Mouse (Mus musculus) MEL (cell line): ENCODE results near the gene Aldoart2. TPM values are rescaled to one million over a fixed set of nuclear protein-coding genes. Genes with fewer than 3 reads are reported as not detected.
A peak's percentile ranks its signal among the peaks of the same experiment; 100 is the strongest.

Source experiments
- DNase-seq: peaks from one replicate; pipeline ENCODE4 v3.0.0; 2011; ENCODE audit warnings: low read depth, low spot score
- H3K27ac ChIP-seq: 2 replicates; pipeline ENCODE4 v1.5.1; 2012; ENCODE audit warnings: low read depth, mild to moderate bottlenecking, control low read depth, low read length, moderate library complexity; ENCODE audit not compliant: control insufficient read depth
- H3K27me3 ChIP-seq, 2 experiments: fragments of 150-350 bp in 1 of 2; sonication (generic) in 1 of 2; 2 replicates each; pipeline ENCODE4 v1.6.1; 2012; ENCODE audit warnings: low read length in 2 of 2, mild to moderate bottlenecking in 2 of 2, improper control_type of control experiment in 1 of 2, moderate library complexity in 1 of 2; ENCODE audit not compliant: insufficient read depth in 2 of 2, control insufficient read depth in 1 of 2
- H3K36me3 ChIP-seq, 2 experiments: 2 replicates each; pipeline ENCODE4 v1.6.1; 2012 to 2014; ENCODE audit warnings: low read length in 2 of 2, improper control_type of control experiment in 1 of 2, inconsistent platforms in 1 of 2, mild to moderate bottlenecking in 1 of 2; ENCODE audit not compliant: insufficient read depth in 2 of 2, control insufficient read depth in 1 of 2
- H3K4me1 ChIP-seq, 2 experiments: fragments of 150-350 bp in 1 of 2; sonication (generic) in 1 of 2; 2 replicates each; pipeline ENCODE4 v1.6.1; 2012; ENCODE audit warnings: low read length in 2 of 2, improper control_type of control experiment in 1 of 2, mild to moderate bottlenecking in 1 of 2; ENCODE audit not compliant: insufficient read depth in 2 of 2, control insufficient read depth in 1 of 2
- H3K4me3 ChIP-seq, 2 experiments: fragments of 150-350 bp in 1 of 2; sonication (generic) in 1 of 2; 2 replicates each; pipeline ENCODE4 v1.5.1; 2012; ENCODE audit warnings: low read depth in 2 of 2, low read length in 2 of 2, mild to moderate bottlenecking in 2 of 2, moderate library complexity in 2 of 2, control low read depth in 1 of 2, improper control_type of control experiment in 1 of 2; ENCODE audit not compliant: control insufficient read depth in 1 of 2, insufficient read depth in 1 of 2
- H3K79me2 ChIP-seq: 2 replicates; pipeline ENCODE4 v1.6.1; 2012; ENCODE audit warnings: mild to moderate bottlenecking, low read length, moderate library complexity; ENCODE audit not compliant: control insufficient read depth, poor library complexity, insufficient read depth
- H3K9ac ChIP-seq: 2 replicates; pipeline ENCODE4 v1.6.1; 2012; ENCODE audit warnings: low read depth, mild to moderate bottlenecking, control low read depth, low read length, moderate library complexity; ENCODE audit not compliant: control insufficient read depth, poor library complexity, severe bottlenecking
- H3K9me3 ChIP-seq: fragments of 150-350 bp; sonication (generic); replicated peaks from 2 replicates; pipeline ENCODE4 v1.6.1; 2012; ENCODE audit warnings: mild to moderate bottlenecking, low read length, improper control_type of control experiment, moderate library complexity; ENCODE audit not compliant: insufficient read depth
- BHLHE40 ChIP-seq: IDR thresholded peaks from 2 replicates; pipeline ENCODE4 v1.6.1; 2012; ENCODE audit warnings: low read depth, mild to moderate bottlenecking, inconsistent platforms, low read length, improper control_type of control experiment, borderline replicate concordance
- CHD1 ChIP-seq: IDR thresholded peaks from 2 replicates; pipeline ENCODE4 v1.6.1; 2012; ENCODE audit warnings: low read depth, mild to moderate bottlenecking, inconsistent platforms, low read length, improper control_type of control experiment
- CHD2 ChIP-seq: IDR thresholded peaks from 2 replicates; pipeline ENCODE4 v1.6.1; 2011; ENCODE audit warnings: low read length, improper control_type of control experiment
- CTCF ChIP-seq, 3 experiments: IDR thresholded peaks in 2 of 3; conservative IDR thresholded peaks in 1 of 3; 2 replicates each; pipeline ENCODE4 v1.5.1; 2011 to 2012; ENCODE audit warnings: low read length in 3 of 3, low read depth in 2 of 3, mild to moderate bottlenecking in 2 of 3, improper control_type of control experiment in 1 of 3, inconsistent platforms in 1 of 3, mixed read lengths in 1 of 3, moderate library complexity in 1 of 3; ENCODE audit not compliant: control insufficient read depth in 1 of 3, insufficient read depth in 1 of 3, poor library complexity in 1 of 3, severe bottlenecking in 1 of 3
- E2F4 ChIP-seq: IDR thresholded peaks from 2 replicates; pipeline ENCODE4 v1.6.1; 2011; ENCODE audit warnings: low read depth, low read length, improper control_type of control experiment, borderline replicate concordance
- ELF1 ChIP-seq: IDR thresholded peaks from 2 replicates; pipeline ENCODE4 v1.6.1; 2014; ENCODE audit warnings: low read depth, mild to moderate bottlenecking, inconsistent platforms, low read length, improper control_type of control experiment, moderate library complexity
- EP300 ChIP-seq, 2 experiments: IDR thresholded peaks; 2 replicates each; pipeline ENCODE4 v1.6.1; 2011; ENCODE audit warnings: improper control_type of control experiment in 2 of 2, low read length in 2 of 2, low read depth in 1 of 2, mild to moderate bottlenecking in 1 of 2
- ETS1 ChIP-seq: IDR thresholded peaks from 2 replicates; pipeline ENCODE4 v1.6.1; 2012; ENCODE audit warnings: low read depth, mild to moderate bottlenecking, inconsistent platforms, low read length, improper control_type of control experiment, moderate library complexity
- GABPA ChIP-seq: IDR thresholded peaks from 2 replicates; pipeline ENCODE4 v1.6.1; 2012; ENCODE audit warnings: low read depth, mild to moderate bottlenecking, inconsistent platforms, low read length, improper control_type of control experiment, moderate library complexity
- GATA1 ChIP-seq: IDR thresholded peaks from 2 replicates; pipeline ENCODE4 v1.6.1; 2011; ENCODE audit warnings: low read depth, low read length, improper control_type of control experiment
- HCFC1 ChIP-seq: IDR thresholded peaks from 2 replicates; pipeline ENCODE4 v1.6.1; 2012; ENCODE audit warnings: low read depth, mild to moderate bottlenecking, inconsistent platforms, low read length, improper control_type of control experiment, moderate library complexity
- JUND ChIP-seq: IDR thresholded peaks from 2 replicates; pipeline ENCODE4 v1.6.1; 2011; ENCODE audit warnings: low read depth, mild to moderate bottlenecking, improper control_type of control experiment, low read length
- KAT2A ChIP-seq: conservative IDR thresholded peaks from 2 replicates; pipeline ENCODE4 v1.6.1; 2012; ENCODE audit warnings: low read depth, low read length, improper control_type of control experiment, inconsistent platforms
- MAFK ChIP-seq: IDR thresholded peaks from 2 replicates; pipeline ENCODE4 v1.6.1; 2011; ENCODE audit warnings: low read depth, mild to moderate bottlenecking, low read length, improper control_type of control experiment, borderline replicate concordance
- MAX ChIP-seq: IDR thresholded peaks from 2 replicates; pipeline ENCODE4 v1.6.1; 2011; ENCODE audit warnings: low read length, improper control_type of control experiment
- MAZ ChIP-seq: IDR thresholded peaks from 2 replicates; pipeline ENCODE4 v1.6.1; 2012; ENCODE audit warnings: low read depth, mild to moderate bottlenecking, inconsistent platforms, low read length, improper control_type of control experiment
- MEF2A ChIP-seq: IDR thresholded peaks from 2 replicates; pipeline ENCODE4 v1.6.1; 2014; ENCODE audit warnings: low read depth, mild to moderate bottlenecking, inconsistent platforms, low read length, improper control_type of control experiment; ENCODE audit not compliant: poor library complexity, insufficient replicate concordance, severe bottlenecking; ENCODE audit errors: extremely low read depth
- MXI1 ChIP-seq: IDR thresholded peaks from 2 replicates; pipeline ENCODE4 v1.6.1; 2011; ENCODE audit warnings: mild to moderate bottlenecking, low read depth, low read length, improper control_type of control experiment
- MYB ChIP-seq: IDR thresholded peaks from 2 replicates; pipeline ENCODE4 v1.6.1; 2011; ENCODE audit warnings: mild to moderate bottlenecking, low read depth, low read length, improper control_type of control experiment
- MYC ChIP-seq: IDR thresholded peaks from 2 replicates; pipeline ENCODE4 v1.6.1; 2011; ENCODE audit warnings: low read depth, mild to moderate bottlenecking, low read length, improper control_type of control experiment, moderate library complexity
- NRF1 ChIP-seq: IDR thresholded peaks from 2 replicates; pipeline ENCODE4 v1.6.1; 2014; ENCODE audit warnings: low read depth, mild to moderate bottlenecking, inconsistent platforms, low read length, improper control_type of control experiment, moderate library complexity; ENCODE audit not compliant: poor library complexity, insufficient read depth, severe bottlenecking
- POLR2A ChIP-seq, 2 experiments: IDR thresholded peaks; 2 replicates each; pipeline ENCODE4 v1.6.1; 2011 to 2012; ENCODE audit warnings: low read length in 2 of 2, mild to moderate bottlenecking in 2 of 2, control low read depth in 1 of 2, improper control_type of control experiment in 1 of 2, low read depth in 1 of 2, moderate library complexity in 1 of 2; ENCODE audit not compliant: control insufficient read depth in 1 of 2, insufficient read depth in 1 of 2, poor library complexity in 1 of 2
- POLR2AphosphoS2 ChIP-seq: IDR thresholded peaks from 2 replicates; pipeline ENCODE4 v1.6.1; 2011; ENCODE audit warnings: low read length, improper control_type of control experiment
- POLR2AphosphoS5 ChIP-seq: IDR thresholded peaks from 2 replicates; pipeline ENCODE4 v1.6.1; 2012; ENCODE audit warnings: low read depth, borderline replicate concordance, mild to moderate bottlenecking, inconsistent platforms, low read length, moderate library complexity, mixed read lengths
- RAD21 ChIP-seq: IDR thresholded peaks from 2 replicates; pipeline ENCODE4 v1.6.1; 2011; ENCODE audit warnings: mild to moderate bottlenecking, low read depth, low read length, improper control_type of control experiment
- RCOR1 ChIP-seq: IDR thresholded peaks from 2 replicates; pipeline ENCODE4 v1.6.1; 2012; ENCODE audit warnings: low read depth, mild to moderate bottlenecking, inconsistent platforms, low read length, improper control_type of control experiment
- SIN3A ChIP-seq: IDR thresholded peaks from 2 replicates; pipeline ENCODE4 v1.6.1; 2012; ENCODE audit warnings: low read length, improper control_type of control experiment, inconsistent platforms
- SMC3 ChIP-seq: IDR thresholded peaks from 2 replicates; pipeline ENCODE4 v1.6.1; 2011; ENCODE audit warnings: low read depth, low read length, improper control_type of control experiment
- TAL1 ChIP-seq: IDR thresholded peaks from 2 replicates; pipeline ENCODE4 v1.6.1; 2012; ENCODE audit warnings: mild to moderate bottlenecking, inconsistent platforms, low read length, moderate library complexity, mixed read lengths
- TBP ChIP-seq: IDR thresholded peaks from 2 replicates; pipeline ENCODE4 v1.8.0; 2011; ENCODE audit warnings: low read depth, low read length, improper control_type of control experiment
- TCF12 ChIP-seq: IDR thresholded peaks from 2 replicates; pipeline ENCODE4 v1.6.1; 2014; ENCODE audit warnings: low read depth, mild to moderate bottlenecking, inconsistent platforms, low read length, improper control_type of control experiment, moderate library complexity
- UBTF ChIP-seq: IDR thresholded peaks from 2 replicates; pipeline ENCODE4 v1.6.1; 2012; ENCODE audit warnings: low read depth, mild to moderate bottlenecking, inconsistent platforms, low read length, improper control_type of control experiment, moderate library complexity, borderline replicate concordance; ENCODE audit not compliant: insufficient read depth
- USF1 ChIP-seq: IDR thresholded peaks from 2 replicates; pipeline ENCODE4 v1.6.1; 2014; ENCODE audit warnings: low read depth, mild to moderate bottlenecking, inconsistent platforms, low read length, improper control_type of control experiment, moderate library complexity
- USF2 ChIP-seq, 2 experiments: IDR thresholded peaks; 2 replicates each; pipeline ENCODE4 v1.6.1; 2011 to 2012; ENCODE audit warnings: improper control_type of control experiment in 2 of 2, low read length in 2 of 2, borderline replicate concordance in 1 of 2, inconsistent platforms in 1 of 2, low read depth in 1 of 2, mild to moderate bottlenecking in 1 of 2; ENCODE audit not compliant: insufficient read depth in 1 of 2
- ZC3H11A ChIP-seq: IDR thresholded peaks from 2 replicates; pipeline ENCODE4 v1.6.1; 2012; ENCODE audit warnings: low read depth, mild to moderate bottlenecking, inconsistent platforms, low read length, improper control_type of control experiment
- ZKSCAN1 ChIP-seq: IDR thresholded peaks from 2 replicates; pipeline ENCODE4 v1.6.1; 2012; ENCODE audit warnings: low read depth, mild to moderate bottlenecking, inconsistent platforms, low read length, improper control_type of control experiment, moderate library complexity
- ZMIZ1 ChIP-seq: IDR thresholded peaks from 2 replicates; pipeline ENCODE4 v1.6.1; 2012; ENCODE audit warnings: low read depth, mild to moderate bottlenecking, inconsistent platforms, low read length, improper control_type of control experiment, moderate library complexity
- ZNF384 ChIP-seq: IDR thresholded peaks from 2 replicates; pipeline ENCODE4 v1.6.1; 2012; ENCODE audit warnings: low read depth, mild to moderate bottlenecking, inconsistent platforms, low read length, improper control_type of control experiment
- polyA plus RNA-seq, 2 experiments: library from polyadenylated mRNA; stranded (reverse) in 1 of 2; unstranded in 1 of 2; fragments of >175 nt in 1 of 2; fragments of >200 nt in 1 of 2; gene quantifications; 2 replicates each; pipeline versions ENCODE4 v1.2.1 to v1.2.4; 2012; ENCODE audit warnings: low replicate concordance in 2 of 2, low read depth in 1 of 2; ENCODE audit not compliant: insufficient read length in 2 of 2, insufficient read depth in 1 of 2, missing spikeins in 1 of 2
- total RNA-seq: library from RNA; depleted of rRNA; stranded (reverse); fragments of 300-350 nt; gene quantifications from 2 replicates; pipeline ENCODE4 v1.2.3, GENCODE M21; 2012

The Aldoart2 gene
- total and polyA plus RNA-seq, 3 experiments, result 0.26 TPM; not detected in 2

GRCm38 (mm10) chr12:55569676-55570075 is 4.6 kb downstream of the Aldoart2 start:
- Histone ChIP-seq H3K36me3 (peaks cover 0 to 5% of the 10 kb centered on the region in 2 experiments; a peak in 1 of 4 replicates), H3K9ac (peak overlapping the region; percentile 18; the same call in 1 of the 2 replicates), H3K27me3 (peaks cover 1 to 3% of the 10 kb centered on the region in 2 experiments; a peak in 1 of 4 replicates), H3K4me3 (peak overlapping the region; percentile 33 to 70), H3K9me3 (no peaks in the 10 kb centered on the region), H3K27ac (no peak overlapping the region), H3K4me1 (peaks cover 0 to 11% of the 10 kb centered on the region in 2 experiments; a peak in 2 of 4 replicates), H3K79me2 (no peaks in the 10 kb centered on the region)
- DNase-seq, result peak; percentile 81
- TF ChIP-seq EP300 (IDR thresholded peaks at IDR 0.05; ENCODE audit: low read depth in 1 of 2, low read length in 2 of 2), result peak; percentile 71 to 90
- no peak for TF ChIP-seq MEF2A
- no peak for TF ChIP-seq MAZ
- no peak for TF ChIP-seq E2F4
- no peak for TF ChIP-seq CHD2
- no peak for TF ChIP-seq POLR2A (IDR thresholded peaks at IDR 0.05; ENCODE audit: control insufficient read depth in 1 of 2, insufficient read depth in 1 of 2, low read depth in 1 of 2, low read length in 2 of 2, poor library complexity in 1 of 2)
- no peak for TF ChIP-seq ELF1
- TF ChIP-seq CHD1, result no peak
- no peak for TF ChIP-seq RAD21
- TF ChIP-seq TCF12, result peak; percentile 68; the same call in 1 of the 2 replicates
- no peak for TF ChIP-seq GABPA
- TF ChIP-seq ETS1, result peak; percentile 96
- no peak for TF ChIP-seq POLR2AphosphoS2
- no peak for TF ChIP-seq POLR2AphosphoS5
- TF ChIP-seq KAT2A, result no peak
- TF ChIP-seq JUND, result no peak
- TF ChIP-seq ZKSCAN1, result no peak
- no peak for TF ChIP-seq SMC3
- no peak for TF ChIP-seq ZMIZ1
- TF ChIP-seq CTCF (IDR thresholded peaks at IDR 0.05 in 2 of 3, conservative IDR thresholded peaks at IDR 0.05 in 1 of 3; ENCODE audit: control insufficient read depth in 1 of 3, insufficient read depth in 1 of 3, low read depth in 2 of 3, low read length in 3 of 3, poor library complexity in 1 of 3, severe bottlenecking in 1 of 3), result no peak
- TF ChIP-seq MAFK, result no peak
- no peak for TF ChIP-seq ZNF384
- TF ChIP-seq UBTF, result no peak
- 0 out of 2 replicates have a peak, but pooled peaks have one; percentile 12 for TF ChIP-seq TAL1
- no peak for TF ChIP-seq MYB
- TF ChIP-seq MAX, result no peak
- TF ChIP-seq BHLHE40, result no peak
- no peak for TF ChIP-seq MYC
- TF ChIP-seq TBP, result no peak
- TF ChIP-seq NRF1, result no peak
- no peak for TF ChIP-seq USF2 (IDR thresholded peaks at IDR 0.05; ENCODE audit: borderline replicate concordance in 1 of 2, insufficient read depth in 1 of 2, low read depth in 1 of 2, low read length in 2 of 2)
- no peak for TF ChIP-seq HCFC1
- no peak; the same call in none of the 2 replicates for TF ChIP-seq GATA1
- peak; percentile 75 for TF ChIP-seq RCOR1
- no peak for TF ChIP-seq ZC3H11A
- peak; percentile 65 for TF ChIP-seq SIN3A
- no peak for TF ChIP-seq USF1
- TF ChIP-seq MXI1, result peak; percentile 36; the same call in 1 of the 2 replicates
